Mouse (Mus musculus) lung, adult 2 months (tissue): ENCODE measurements around the gene Slc6a17.

Experiments
- CTCF ChIP-seq: fragments of 200-500 bp; IDR thresholded peaks from 2 replicates; pipeline ENCODE4 v1.5.1; 2011; ENCODE audit warnings: mild to moderate bottlenecking, low read length, control low read depth; ENCODE audit not compliant: insufficient read depth
- POLR2A ChIP-seq: fragments of 200-500 bp; IDR thresholded peaks from 2 replicates; pipeline ENCODE4 v1.6.1; 2011; ENCODE audit warnings: low read depth, mild to moderate bottlenecking, control low read depth, low read length, borderline replicate concordance; ENCODE audit errors: extremely low read depth

DNA sequence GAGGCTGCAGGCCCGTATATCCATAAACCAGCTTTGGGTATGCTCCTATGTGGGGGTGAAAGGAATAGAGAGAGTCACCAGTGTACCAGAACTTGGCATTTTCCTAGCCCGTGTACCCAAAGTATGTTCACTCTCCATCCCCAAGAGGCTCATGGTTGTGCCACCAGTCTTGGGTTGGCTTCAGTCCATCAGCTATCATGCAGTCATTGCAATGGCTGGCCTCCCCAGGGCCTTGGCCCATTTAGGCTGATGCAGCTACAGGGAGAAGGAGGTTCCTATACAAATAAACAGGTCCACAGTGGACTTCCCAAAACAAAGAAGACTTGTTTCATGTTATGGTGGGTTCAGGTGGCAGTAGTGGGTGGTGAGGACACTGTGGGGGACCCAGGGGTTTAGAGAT lies 80.2 kb downstream of the Slc6a17 start:
- TF ChIP-seq CTCF, result no peak
- no peak for TF ChIP-seq POLR2A
